In genomic region chr14:122188250-122188649, GRCm38 (mm10) we compare ENCODE assay signal across 21 mouse cellular contexts.
"Had no signal": no experiment of that assay in that cellular context is flagged by ENCODE, and none has a peak within 500 bp of the region (broad histone marks: within the 10 kb centered on the region; RNA-seq: fewer than 3 reads in every experiment).

No protein-coding gene starts in this region.

- H3K4me1 ChIP-seq: kidney, embryonic 15.5 days; neural tube, embryonic 12.5 days; neural tube, embryonic 15.5 days had no signal

- H3K4me2 ChIP-seq: kidney, embryonic 15.5 days; liver, embryonic 13.5 days; midbrain, embryonic 11.5 days; neural tube, embryonic 12.5 days; neural tube, embryonic 15.5 days had no signal

- H3K9me3 ChIP-seq: kidney, embryonic 15.5 days; liver, embryonic 13.5 days; neural tube, embryonic 12.5 days; neural tube, embryonic 15.5 days had no signal

- H3K4me3 ChIP-seq: kidney, embryonic 15.5 days; layer of hippocampus, adult 2 months; liver, embryonic 13.5 days; neural tube, embryonic 12.5 days; neural tube, embryonic 15.5 days had no signal

- H3K27ac ChIP-seq: kidney, embryonic 15.5 days; layer of hippocampus, adult 2 months; liver, embryonic 13.5 days; neural tube, embryonic 12.5 days; neural tube, embryonic 15.5 days; stomach, postnatal 0 days had no signal

- H3K9ac ChIP-seq: kidney, embryonic 15.5 days; liver, embryonic 13.5 days; neural tube, embryonic 12.5 days; neural tube, embryonic 15.5 days had no signal

- H3K36me3 ChIP-seq: kidney, embryonic 15.5 days; liver, embryonic 13.5 days; neural tube, embryonic 12.5 days; neural tube, embryonic 15.5 days had no signal

- DNase-seq: kidney, adult 8-10 months; kidney, postnatal 10 days; kidney, postnatal 4 days; layer of hippocampus, adult 9-11 months; liver, embryonic 13.5 days; lung, adult 2 months; lung, postnatal 14 days; lung, postnatal 4 days; midbrain, embryonic 14.5 days; right cerebral cortex, adult 18-20 months; right cerebral cortex, postnatal 14 days; right cerebral cortex, postnatal 4 days; thymus, adult 2 months; thymus, postnatal 14 days; thymus, postnatal 4 days had no signal

- H3K27me3 ChIP-seq: kidney, embryonic 15.5 days; liver, embryonic 13.5 days; neural tube, embryonic 12.5 days; neural tube, embryonic 15.5 days had no signal
